Mouse (Mus musculus) left cerebral cortex, postnatal 10 days (tissue): ENCODE results near the gene Fetub. TPM values are rescaled to one million over a fixed set of nuclear protein-coding genes. Genes with fewer than 3 reads are reported as not detected.
"Not testable (repeated sequence)": the region's sequence is repeated elsewhere in the genome, so short reads cannot be mapped to it uniquely, and the experiment has no call there.

Experiments
- DNase-seq, 2 experiments: peaks; one replicate each; pipeline ENCODE4 v3.0.0; 2021 to 2022; ENCODE audit warnings: low spot score in 2 of 2, mixed read lengths in 1 of 2; ENCODE audit errors: extremely low spot score in 1 of 2
- intact Hi-C: fragments of 180-260 bp; cut with DNase I; formaldehyde crosslinking; loops from one replicate; pipeline ENCODE4 v1.15.1; 2025
- total RNA-seq, 2 experiments: library from RNA; stranded (reverse); gene quantifications; 2 replicates each; pipeline ENCODE4 v1.2.3; 2021

Fetub gene
- total RNA-seq, 2 experiments from 2014 or later = 0.58 TPM; not detected in 1

- DNase-seq = no peak
Measured at GRCm38 (mm10) chr16:22899346-22899745, 18.8 kb upstream of the Fetub start.

GRCm38 (mm10) chr16:22899866-22900570 lies 18.1 kb upstream of the Fetub start:
- intact Hi-C loops = no loop called here
- no peak for DNase-seq

More at GRCm38 (mm10) chr16:22899346-22899745, 18.8 kb upstream of the Fetub start:
- intact Hi-C loops = no loop called here

GRCm38 (mm10) chr16:22901326-22901725 lies 16.8 kb upstream of the Fetub start:
- no peak for DNase-seq
- intact Hi-C loops = no loop called here

GRCm38 (mm10) chr16:22909290-22909689 lies 8.8 kb upstream of the Fetub start:
- DNase-seq = no peak
- intact Hi-C loops = no loop called here

- intact Hi-C loops = no loop called here
Measured at GRCm38 (mm10) chr16:22911986-22912385, 6.1 kb upstream of the Fetub start.

GRCm38 (mm10) chr16:22912886-22913285 lies 5.2 kb upstream of the Fetub start:
- intact Hi-C loops = no loop called here
- no peak for DNase-seq

More at GRCm38 (mm10) chr16:22911986-22912385, 6.1 kb upstream of the Fetub start:
- no peak for DNase-seq

GRCm38 (mm10) chr16:22914276-22914675 lies 3.9 kb upstream of the Fetub start:
- DNase-seq = no peak
- intact Hi-C loops = no loop called here

GRCm38 (mm10) chr16:22918664-22919312 lies 654 bp downstream of the Fetub start:
- intact Hi-C loops = no loop called here
- DNase-seq = no peak

GRCm38 (mm10) chr16:22919971-22920854 lies 2.1 kb downstream of the Fetub start:
- intact Hi-C loops = no loop called here
- peak in 1 of 2 experiments; percentile 31 for DNase-seq

- intact Hi-C loops = no loop called here
- no peak for DNase-seq
Measured at GRCm38 (mm10) chr16:22921761-22922160, 3.6 kb downstream of the Fetub start.

- DNase-seq = no peak
- intact Hi-C loops = no loop called here
Measured at GRCm38 (mm10) chr16:22922433-22922832, 4.3 kb downstream of the Fetub start.

GRCm38 (mm10) chr16:22929575-22929974 lies 11.4 kb downstream of the Fetub start:
- intact Hi-C loops = no loop called here
- DNase-seq = peak in 1 of 2 experiments; percentile 23

GRCm38 (mm10) chr16:22931431-22932200 lies 13.5 kb downstream of the Fetub start:
- intact Hi-C loops = no loop called here
- DNase-seq = no peak

GRCm38 (mm10) chr16:22937631-22938030 lies 19.5 kb downstream of the Fetub start:
- intact Hi-C loops = no loop called here
- no peak for DNase-seq

GRCm38 (mm10) chr16:22938541-22938940 lies 20.4 kb downstream of the Fetub start:
- no peak for DNase-seq
- intact Hi-C loops = no loop called here

- DNase-seq = no peak
- intact Hi-C loops = no loop called here
Measured at GRCm38 (mm10) chr16:22939120-22939695, 21.1 kb downstream of the Fetub start.

GRCm38 (mm10) chr16:22941825-22942476 lies 23.8 kb downstream of the Fetub start:
- DNase-seq, intact Hi-C loops: not testable (repeated sequence)

- intact Hi-C loops = no loop called here
- no peak for DNase-seq
Measured at GRCm38 (mm10) chr16:22947371-22947770, 29.2 kb downstream of the Fetub start.
